14 mouse cellular contexts compared by ENCODE assay signal in genomic region chr1:137088148-137088547, GRCm38 (mm10).
DNase-seq lines count a peak whose midpoint lies in the region.
"Had no signal": no experiment of that assay in that cellular context is flagged by ENCODE, and none has a peak within 500 bp of the region (broad histone marks: within the 10 kb centered on the region; RNA-seq: fewer than 3 reads in every experiment).

No protein-coding gene starts in this region.

- peak; percentile 12 for DNase-seq in embryo, embryonic 11 days
- DNase-seq in embryo, embryonic 9.5 days (ENCODE audit: extremely low spot score): no peak
- DNase-seq in ES-CJ7 (ENCODE audit: low read depth, low spot score): peak; percentile 20
- DNase-seq in adrenal gland, postnatal 25 days: peak; percentile 12
- peak; percentile 18 for DNase-seq in kidney, postnatal 14 days
- no peak for DNase-seq in yolk sac, embryonic 10.5 days (ENCODE audit: low spot score)
- no peak for DNase-seq in frontal cortex, adult 2 months (ENCODE audit: extremely low spot score in 1 of 2, low spot score in 1 of 2)
- no peak for DNase-seq in frontal cortex, postnatal 14 days (ENCODE audit: low spot score in 2 of 2)
- DNase-seq: cerebellum, adult 11-12 months; cerebellum, postnatal 36 days; gastrocnemius, postnatal 14 days; lung, postnatal 10 days; right cerebral cortex, adult 18-20 months; thymus, postnatal 4 days had no signal

Comparison
In these comparisons a context has a peak if more than half of its experiments do, and no peak if none do; other contexts are left out.
1. DNase-seq: peak in embryo, embryonic 11 days (single experiment), ES-CJ7 (single experiment), adrenal gland, postnatal 25 days (single experiment) and kidney, postnatal 14 days (single experiment); none in embryo, embryonic 9.5 days (single experiment), yolk sac, embryonic 10.5 days (single experiment), frontal cortex, adult 2 months (0 of 2) and frontal cortex, postnatal 14 days (0 of 2).